Mouse (Mus musculus) E14TG2a.4 (cell line): Measurements from ENCODE around the gene Dcun1d3.

Source experiments
- H3K27me3 ChIP-seq: 2 replicates; pipeline ENCODE4 v1.6.1; 2014; ENCODE audit warnings: low read length, control low read depth; ENCODE audit not compliant: insufficient read depth
- H3K36me3 ChIP-seq: 2 replicates; pipeline ENCODE4 v1.6.1; 2014; ENCODE audit warnings: low read length, control low read depth; ENCODE audit not compliant: insufficient read depth
- H3K4me1 ChIP-seq: replicated peaks from 2 replicates; pipeline ENCODE4 v1.6.1; 2014; ENCODE audit warnings: low read depth, low read length, control low read depth
- H3K4me3 ChIP-seq: replicated peaks from 2 replicates; pipeline ENCODE4 v1.5.1; 2014; ENCODE audit warnings: mild to moderate bottlenecking, low read length
- H3K9me3 ChIP-seq: 2 replicates; pipeline ENCODE4 v1.6.1; 2014; ENCODE audit warnings: low read length, control low read depth
- CTCF ChIP-seq: conservative IDR thresholded peaks from 2 replicates; pipeline ENCODE4 v1.5.1; 2014; ENCODE audit warnings: low read length
- NANOG ChIP-seq: IDR thresholded peaks from 2 replicates; pipeline ENCODE4 v1.6.1; 2014; ENCODE audit warnings: borderline replicate concordance, low read length, mixed read lengths
- POU5F1 ChIP-seq: IDR thresholded peaks from 2 replicates; pipeline ENCODE4 v1.6.1; 2014; ENCODE audit warnings: low read length, borderline replicate concordance

Gene Dcun1d3

GRCm38 (mm10) chr7:119861335-119862091, 34.6 kb downstream of the Dcun1d3 start:
- H3K27me3 ChIP-seq, result no peaks in the 10 kb centered on the region
- TF ChIP-seq NANOG, result no peak
- no peak for TF ChIP-seq CTCF
- no peak for TF ChIP-seq POU5F1
- peaks cover 54% of the 10 kb centered on the region for H3K36me3 ChIP-seq
- peaks cover 93% of the 10 kb centered on the region for H3K4me1 ChIP-seq
- H3K4me3 ChIP-seq, result peak overlapping the region; percentile 61
- no peaks in the 10 kb centered on the region for H3K9me3 ChIP-seq

GRCm38 (mm10) chr7:119860971-119861334, 35.1 kb downstream of the Dcun1d3 start:
- TF ChIP-seq POU5F1 (no peak), NANOG (no peak), CTCF (no peak)
- Histone ChIP-seq H3K27me3 (no peaks in the 10 kb centered on the region), H3K4me3 (peak overlapping the region; percentile 61), H3K9me3 (no peaks in the 10 kb centered on the region), H3K36me3 (peaks cover 55% of the 10 kb centered on the region), H3K4me1 (peaks cover 94% of the 10 kb centered on the region)

- peak overlapping the region; percentile 61 for H3K4me3 ChIP-seq
- peaks cover 59% of the 10 kb centered on the region for H3K36me3 ChIP-seq
- TF ChIP-seq POU5F1 (no peak), CTCF (no peak), NANOG (no peak)
Measured at GRCm38 (mm10) chr7:119860554-119860953, 35.5 kb downstream of the Dcun1d3 start.

GRCm38 (mm10) chr7:119860116-119860515, 36.0 kb downstream of the Dcun1d3 start:
- TF ChIP-seq NANOG (no peak), CTCF (no peak)
- Histone ChIP-seq H3K9me3 (no peaks in the 10 kb centered on the region), H3K4me3 (peak overlapping the region; percentile 61), H3K27me3 (no peaks in the 10 kb centered on the region), H3K36me3 (peaks cover 59% of the 10 kb centered on the region), H3K4me1 (peaks cover 93% of the 10 kb centered on the region)

More at GRCm38 (mm10) chr7:119860554-119860953, 35.5 kb downstream of the Dcun1d3 start:
- Histone ChIP-seq H3K27me3 (no peaks in the 10 kb centered on the region), H3K9me3 (no peaks in the 10 kb centered on the region), H3K4me1 (peaks cover 93% of the 10 kb centered on the region)

- no peak for TF ChIP-seq POU5F1
- 0 out of 2 replicates have a peak, but pooled peaks have one; percentile 2 for TF ChIP-seq CTCF
- no peak for TF ChIP-seq NANOG
- Histone ChIP-seq H3K36me3 (peaks cover 64% of the 10 kb centered on the region), H3K27me3 (no peaks in the 10 kb centered on the region), H3K9me3 (no peaks in the 10 kb centered on the region), H3K4me3 (peak overlapping the region; percentile 61), H3K4me1 (peaks cover 92% of the 10 kb centered on the region)
Measured at GRCm38 (mm10) chr7:119859476-119859875, 36.6 kb downstream of the Dcun1d3 start.

GRCm38 (mm10) chr7:119855031-119855430, 41.1 kb downstream of the Dcun1d3 start:
- Histone ChIP-seq H3K36me3 (peaks cover 82% of the 10 kb centered on the region), H3K9me3 (no peaks in the 10 kb centered on the region), H3K4me1 (peaks cover 84% of the 10 kb centered on the region), H3K4me3 (no peak overlapping the region), H3K27me3 (no peaks in the 10 kb centered on the region)
- TF ChIP-seq POU5F1 (no peak), NANOG (no peak), CTCF (no peak)

- no peaks in the 10 kb centered on the region for H3K27me3 ChIP-seq
- peaks cover 77% of the 10 kb centered on the region for H3K4me1 ChIP-seq
- H3K9me3 ChIP-seq, result no peaks in the 10 kb centered on the region
- no peak overlapping the region for H3K4me3 ChIP-seq
- no peak for TF ChIP-seq POU5F1
- TF ChIP-seq NANOG, result no peak
- TF ChIP-seq CTCF, result no peak
- H3K36me3 ChIP-seq, result peaks cover 79% of the 10 kb centered on the region
Measured at GRCm38 (mm10) chr7:119854362-119854761, 41.7 kb downstream of the Dcun1d3 start.

GRCm38 (mm10) chr7:119853186-119853585, 42.9 kb downstream of the Dcun1d3 start:
- H3K27me3 ChIP-seq, result no peaks in the 10 kb centered on the region
- H3K4me1 ChIP-seq, result peaks cover 66% of the 10 kb centered on the region
- no peak overlapping the region for H3K4me3 ChIP-seq
- TF ChIP-seq NANOG (no peak), CTCF (no peak), POU5F1 (no peak)
- peaks cover 77% of the 10 kb centered on the region for H3K36me3 ChIP-seq
- H3K9me3 ChIP-seq, result no peaks in the 10 kb centered on the region
